Mouse (Mus musculus) kidney, postnatal 0 days (tissue): ENCODE measurements around the gene Meis1. TPM values are rescaled to one million over a fixed set of nuclear protein-coding genes. Genes with fewer than 3 reads are reported as not detected.

Experiments used
- ATAC-seq: fragments of 200-750 bp; cut with Nextera tagmentation; replicated peaks from 2 replicates; pipeline ENCODE4 v1.8.0; 2017; ENCODE audit warnings: low read depth, moderate number of reproducible peaks, moderate TSS enrichment, moderate library complexity; ENCODE audit not compliant: low FRiP score
- DNase-seq: peaks from one replicate; pipeline ENCODE4 v3.0.0-alpha.2; 2016; ENCODE audit warnings: low spot score
- H3K27ac ChIP-seq: fragments of 300-500 bp; sonication (generic); 2 replicates; pipeline ENCODE4 v1.5.1; 2014; ENCODE audit warnings: mild to moderate bottlenecking
- H3K27me3 ChIP-seq: fragments of 300-500 bp; sonication (generic); 2 replicates; pipeline ENCODE4 v1.6.1; 2014; ENCODE audit warnings: low read length, mixed read lengths; ENCODE audit not compliant: insufficient read depth
- H3K36me3 ChIP-seq: fragments of 300-500 bp; sonication (generic); 2 replicates; pipeline ENCODE4 v1.6.1; 2014; ENCODE audit warnings: low read length, mixed read lengths; ENCODE audit not compliant: insufficient read depth
- H3K4me1 ChIP-seq: fragments of 300-500 bp; sonication (generic); replicated peaks from 2 replicates; pipeline ENCODE4 v1.6.1; 2014; ENCODE audit warnings: antibody characterized with exemption, low read length, mixed read lengths; ENCODE audit not compliant: insufficient read depth
- H3K4me2 ChIP-seq: fragments of 300-500 bp; sonication (generic); 2 replicates; pipeline ENCODE4 v1.6.1; 2014; ENCODE audit warnings: mild to moderate bottlenecking, low read length, moderate library complexity, mixed read lengths
- H3K4me3 ChIP-seq: fragments of 300-500 bp; sonication (generic); replicated peaks from 2 replicates; pipeline ENCODE4 v1.5.1; 2014; ENCODE audit warnings: low read depth, low read length
- H3K9ac ChIP-seq: fragments of 300-500 bp; sonication (generic); 2 replicates; pipeline ENCODE4 v1.6.1; 2014; ENCODE audit warnings: low read depth, low read length
- H3K9me3 ChIP-seq: fragments of 300-500 bp; sonication (generic); replicated peaks from 2 replicates; pipeline ENCODE4 v1.6.1; 2016; ENCODE audit warnings: low read length, inconsistent platforms, mixed read lengths
- CTCF ChIP-seq: IDR thresholded peaks from 2 replicates; pipeline ENCODE4 v1.5.1; 2016; ENCODE audit warnings: antibody characterized with exemption, low read depth, mild to moderate bottlenecking, moderate library complexity
- WGBS: fragments of 180-500 bp; shearing (Covaris S2); extraction: QIAGEN DNeasy Blood & Tissue Kit; methylation state at CpG from one replicate; pipeline ENCODE4 v1.1.7; 2014; 5-methylcytosine and 5-hydroxymethylcytosine counted together
- polyA plus RNA-seq: library from polyadenylated mRNA; unstranded; fragments of >200 nt; fragmentation: Nextera tagmentation; extraction: Ambion mirVana; gene quantifications from 2 replicates; pipeline ENCODE4 v1.2.1, GENCODE M21; 2015

The Meis1 gene
- polyA plus RNA-seq, 1 experiment from 2014 or later = 59.0 TPM

- no peak overlapping the region for H3K4me2 ChIP-seq
Observed at GRCm38 (mm10) chr11:18897250-18897649, 121.5 kb downstream of the Meis1 start.

GRCm38 (mm10) chr11:18892470-18892869 lies 126.3 kb downstream of the Meis1 start:
- H3K4me3 ChIP-seq = no peak overlapping the region
- no peak overlapping the region for H3K9ac ChIP-seq
- no peak overlapping the region for H3K27ac ChIP-seq
- WGBS = 23% methylated on average over 2 of the region's 2 CpGs
- no peaks in the 10 kb centered on the region for H3K27me3 ChIP-seq
- no peak for TF ChIP-seq CTCF
- H3K36me3 ChIP-seq = no peaks in the 10 kb centered on the region
- no peak for ATAC-seq
- no peaks in the 10 kb centered on the region for H3K9me3 ChIP-seq
- H3K4me1 ChIP-seq = 0 out of 2 replicates have a peak, but pooled peaks cover 2% of the 10 kb centered on the region
- H3K4me2 ChIP-seq = no peak overlapping the region
- peak; percentile 61 for DNase-seq

More at GRCm38 (mm10) chr11:18897250-18897649, 121.5 kb downstream of the Meis1 start:
- no peak for ATAC-seq
- DNase-seq = no peak
- WGBS = 58% methylated on average over 2 of the region's 2 CpGs
- H3K27ac ChIP-seq = no peak overlapping the region
- no peaks in the 10 kb centered on the region for H3K36me3 ChIP-seq
- no peaks in the 10 kb centered on the region for H3K27me3 ChIP-seq
- H3K9ac ChIP-seq = no peak overlapping the region
- 0 out of 2 replicates have a peak, but pooled peaks cover 4% of the 10 kb centered on the region for H3K4me1 ChIP-seq
- H3K9me3 ChIP-seq = no peaks in the 10 kb centered on the region
- H3K4me3 ChIP-seq = no peak overlapping the region
- no peak for TF ChIP-seq CTCF

GRCm38 (mm10) chr11:18889139-18889538 lies 129.6 kb downstream of the Meis1 start:
- Histone ChIP-seq H3K9ac (no peak overlapping the region), H3K36me3 (no peaks in the 10 kb centered on the region), H3K9me3 (no peaks in the 10 kb centered on the region), H3K4me2 (no peak overlapping the region), H3K4me1 (peaks cover 14% of the 10 kb centered on the region; the same call in 1 of the 2 replicates), H3K27ac (no peak overlapping the region), H3K4me3 (no peak overlapping the region), H3K27me3 (no peaks in the 10 kb centered on the region)
- ATAC-seq = no peak
- peak; percentile 78 for DNase-seq
- 9% methylated on average over 5 of the region's 5 CpGs for WGBS
- no peak for TF ChIP-seq CTCF

GRCm38 (mm10) chr11:18888651-18889050 lies 130.1 kb downstream of the Meis1 start:
- H3K9me3 ChIP-seq = no peaks in the 10 kb centered on the region
- ATAC-seq (no peak), DNase-seq (no peak)
- no peak overlapping the region for H3K4me3 ChIP-seq
- H3K9ac ChIP-seq = no peak overlapping the region
- H3K4me1 ChIP-seq = peaks cover 14% of the 10 kb centered on the region; the same call in 1 of the 2 replicates
- no peaks in the 10 kb centered on the region for H3K36me3 ChIP-seq
- no peak overlapping the region for H3K4me2 ChIP-seq
- no peaks in the 10 kb centered on the region for H3K27me3 ChIP-seq
- TF ChIP-seq CTCF = no peak
- 62% methylated on average over 1 of the region's 1 CpGs for WGBS
- no peak overlapping the region for H3K27ac ChIP-seq

- Histone ChIP-seq H3K4me1 (peaks cover 14% of the 10 kb centered on the region; the same call in 1 of the 2 replicates), H3K4me3 (no peak overlapping the region), H3K27ac (peak overlapping the region; percentile 62), H3K9me3 (no peaks in the 10 kb centered on the region), H3K27me3 (no peaks in the 10 kb centered on the region), H3K9ac (no peak overlapping the region), H3K36me3 (no peaks in the 10 kb centered on the region), H3K4me2 (peak overlapping the region; percentile 2; the same call in 1 of the 2 replicates)
- ATAC-seq (peak; percentile 72), DNase-seq (peak; percentile 94)
- TF ChIP-seq CTCF = no peak
- WGBS = 9% methylated on average over 9 of the region's 9 CpGs
Observed at GRCm38 (mm10) chr11:18885729-18886325, 133.0 kb downstream of the Meis1 start.

GRCm38 (mm10) chr11:18885036-18885728 lies 133.6 kb downstream of the Meis1 start:
- Histone ChIP-seq H3K27ac (peak overlapping the region; percentile 62), H3K27me3 (no peaks in the 10 kb centered on the region), H3K36me3 (no peaks in the 10 kb centered on the region), H3K9ac (no peak overlapping the region), H3K9me3 (no peaks in the 10 kb centered on the region), H3K4me3 (no peak overlapping the region), H3K4me1 (peaks cover 14% of the 10 kb centered on the region; the same call in 1 of the 2 replicates), H3K4me2 (peak overlapping the region; percentile 2; the same call in 1 of the 2 replicates)
- no peak for TF ChIP-seq CTCF
- 21% methylated on average over 6 of the region's 6 CpGs for WGBS
- ATAC-seq = no peak
- DNase-seq = no peak
